Mouse (Mus musculus) myocyte (in vitro differentiated cells): ENCODE measurements around the gene Rps3. TPM values are rescaled to one million over a fixed set of nuclear protein-coding genes. Genes with fewer than 3 reads are reported as not detected.
A peak's percentile ranks its signal among the peaks of the same experiment; 100 is the strongest.

Experiments
- H3K27me3 ChIP-seq: one replicate; pipeline ENCODE4 v1.6.1; 2011; ENCODE audit not compliant: control insufficient read depth, insufficient read depth, insufficient read length
- H3K36me3 ChIP-seq: one replicate; pipeline ENCODE4 v1.6.1; 2011; ENCODE audit not compliant: control insufficient read depth, insufficient read depth
- H3K4me2 ChIP-seq: one replicate; pipeline ENCODE4 v1.6.1; 2011; ENCODE audit warnings: low read depth, control low read depth
- H3K4me3 ChIP-seq: one replicate; pipeline ENCODE4 v1.5.1; 2011; ENCODE audit warnings: mild to moderate bottlenecking, control low read depth, moderate library complexity
- H3K79me2 ChIP-seq: one replicate; pipeline ENCODE4 v1.6.1; 2011; ENCODE audit not compliant: control insufficient read depth, insufficient read depth
- H3ac ChIP-seq: one replicate; pipeline ENCODE4 v1.6.1; 2011; ENCODE audit not compliant: control insufficient read depth, insufficient read length
- CEBPB ChIP-seq: IDR thresholded peaks from 2 replicates; pipeline ENCODE4 v1.6.1; 2011; ENCODE audit warnings: mild to moderate bottlenecking, moderate library complexity; ENCODE audit not compliant: poor library complexity, insufficient read depth, severe bottlenecking
- E2F4 ChIP-seq: IDR thresholded peaks from one replicate; pipeline ENCODE4 v1.6.1; 2011; ENCODE audit warnings: mild to moderate bottlenecking, control low read depth, moderate library complexity; ENCODE audit not compliant: insufficient read depth
- MAX ChIP-seq: IDR thresholded peaks from one replicate; pipeline ENCODE4 v1.6.1; 2011; ENCODE audit warnings: low read depth, mild to moderate bottlenecking, control low read depth
- MYOD1 ChIP-seq, 3 experiments: IDR thresholded peaks; one replicate each; pipeline ENCODE4 v1.6.1; 2011; ENCODE audit warnings: control low read depth in 2 of 3, low read depth in 2 of 3, mild to moderate bottlenecking in 2 of 3, moderate library complexity in 1 of 3; ENCODE audit not compliant: insufficient read length in 2 of 3, control insufficient read depth in 1 of 3
- MYOG ChIP-seq, 3 experiments: IDR thresholded peaks; one replicate each; pipeline ENCODE4 v1.6.1; 2011; ENCODE audit warnings: control low read depth in 2 of 3, low read depth in 2 of 3, mild to moderate bottlenecking in 2 of 3; ENCODE audit not compliant: insufficient read length in 2 of 3, control insufficient read depth in 1 of 3, insufficient read depth in 1 of 3
- POLR2A ChIP-seq: IDR thresholded peaks from one replicate; pipeline ENCODE4 v1.6.1; 2011; ENCODE audit warnings: low read depth, mild to moderate bottlenecking, control low read depth, moderate library complexity; ENCODE audit not compliant: insufficient read length
- POLR2AphosphoS2 ChIP-seq: IDR thresholded peaks from one replicate; pipeline ENCODE4 v1.6.1; 2011; ENCODE audit warnings: low read depth, control low read depth; ENCODE audit not compliant: insufficient read length
- REST ChIP-seq: IDR thresholded peaks from one replicate; pipeline ENCODE4 v1.6.1; 2011; ENCODE audit warnings: mild to moderate bottlenecking, control low read depth, moderate library complexity; ENCODE audit not compliant: insufficient read depth, insufficient read length
- SRF ChIP-seq: IDR thresholded peaks from one replicate; pipeline ENCODE4 v1.6.1; 2011; ENCODE audit warnings: low read depth; ENCODE audit not compliant: control insufficient read depth, insufficient read length
- TCF12 ChIP-seq: IDR thresholded peaks from one replicate; pipeline ENCODE4 v1.6.1; 2011; ENCODE audit warnings: mild to moderate bottlenecking, control low read depth; ENCODE audit not compliant: poor library complexity, insufficient read depth, severe bottlenecking
- TCF3 ChIP-seq: IDR thresholded peaks from one replicate; pipeline ENCODE4 v1.6.1; 2011; ENCODE audit warnings: low read depth, control low read depth; ENCODE audit not compliant: insufficient read length
- USF1 ChIP-seq: IDR thresholded peaks from one replicate; pipeline ENCODE4 v1.6.1; 2011; ENCODE audit warnings: low read depth, mild to moderate bottlenecking, control low read depth, moderate library complexity
- polyA plus RNA-seq: library from polyadenylated mRNA; unstranded; fragments of >200 nt; fragmentation: generic; extraction: Trizol; gene quantifications from one replicate; pipeline ENCODE4 v1.2.1, GENCODE M21; 2012; ENCODE audit warnings: missing spikeins

Rps3 gene
- polyA plus RNA-seq, 1 experiment = 2,049 TPM

GRCm38 (mm10) chr7:99447323-99447722 is 36.2 kb downstream of the Rps3 start:
- TF ChIP-seq MAX (no peak), USF1 (no peak), SRF (no peak), TCF12 (no peak), CEBPB (no peak), MYOG (IDR thresholded peaks at IDR 0.05; ENCODE audit: control insufficient read depth in 1 of 3, insufficient read depth in 1 of 3, insufficient read length in 2 of 3, low read depth in 2 of 3) (no peak), POLR2AphosphoS2 (no peak), E2F4 (no peak), POLR2A (no peak), TCF3 (no peak), REST (no peak), MYOD1 (IDR thresholded peaks at IDR 0.05; ENCODE audit: control insufficient read depth in 1 of 3, insufficient read length in 2 of 3, low read depth in 2 of 3) (no peak)

GRCm38 (mm10) chr7:99445833-99446232 is 37.7 kb downstream of the Rps3 start:
- H3ac ChIP-seq = no peak overlapping the region
- H3K36me3 ChIP-seq = no peaks in the 10 kb centered on the region
- no peaks in the 10 kb centered on the region for H3K79me2 ChIP-seq
- H3K4me3 ChIP-seq = no peak overlapping the region
- no peaks in the 10 kb centered on the region for H3K27me3 ChIP-seq
- TF ChIP-seq POLR2A (no peak), POLR2AphosphoS2 (no peak), REST (no peak), MYOG (IDR thresholded peaks at IDR 0.05; ENCODE audit: control insufficient read depth in 1 of 3, insufficient read depth in 1 of 3, insufficient read length in 2 of 3, low read depth in 2 of 3) (no peak), MAX (no peak), E2F4 (no peak), TCF12 (no peak)
- H3K4me2 ChIP-seq = no peak overlapping the region

More at GRCm38 (mm10) chr7:99447323-99447722, 36.2 kb downstream of the Rps3 start:
- Histone ChIP-seq H3K4me2 (no peak overlapping the region), H3K27me3 (no peaks in the 10 kb centered on the region), H3K4me3 (no peak overlapping the region), H3ac (no peak overlapping the region), H3K79me2 (no peaks in the 10 kb centered on the region), H3K36me3 (no peaks in the 10 kb centered on the region)

GRCm38 (mm10) chr7:99444012-99444411 is 39.5 kb downstream of the Rps3 start:
- no peak for TF ChIP-seq MYOG (IDR thresholded peaks at IDR 0.05; ENCODE audit: control insufficient read depth in 1 of 3, insufficient read depth in 1 of 3, insufficient read length in 2 of 3, low read depth in 2 of 3)
- H3K4me2 ChIP-seq = no peak overlapping the region

GRCm38 (mm10) chr7:99443164-99443563 is 40.4 kb downstream of the Rps3 start:
- Histone ChIP-seq H3K27me3 (no peaks in the 10 kb centered on the region), H3K4me2 (peak overlapping the region; percentile 42), H3K4me3 (no peak overlapping the region), H3K79me2 (no peaks in the 10 kb centered on the region), H3ac (no peak overlapping the region), H3K36me3 (no peaks in the 10 kb centered on the region)
- TF ChIP-seq MYOD1 (IDR thresholded peaks at IDR 0.05; ENCODE audit: control insufficient read depth in 1 of 3, insufficient read length in 2 of 3, low read depth in 2 of 3) (peak in 2 of 3 experiments; percentile 72 to 78), POLR2AphosphoS2 (no peak), SRF (no peak), MYOG (IDR thresholded peaks at IDR 0.05; ENCODE audit: control insufficient read depth in 1 of 3, insufficient read depth in 1 of 3, insufficient read length in 2 of 3, low read depth in 2 of 3) (peak; percentile 78 to 91 (median 85)), TCF3 (peak; percentile 55), TCF12 (peak; percentile 64)

More at GRCm38 (mm10) chr7:99444012-99444411, 39.5 kb downstream of the Rps3 start:
- H3K4me3 ChIP-seq = no peak overlapping the region
- no peak overlapping the region for H3ac ChIP-seq
- no peaks in the 10 kb centered on the region for H3K36me3 ChIP-seq
- H3K79me2 ChIP-seq = no peaks in the 10 kb centered on the region
- no peaks in the 10 kb centered on the region for H3K27me3 ChIP-seq

DNA sequence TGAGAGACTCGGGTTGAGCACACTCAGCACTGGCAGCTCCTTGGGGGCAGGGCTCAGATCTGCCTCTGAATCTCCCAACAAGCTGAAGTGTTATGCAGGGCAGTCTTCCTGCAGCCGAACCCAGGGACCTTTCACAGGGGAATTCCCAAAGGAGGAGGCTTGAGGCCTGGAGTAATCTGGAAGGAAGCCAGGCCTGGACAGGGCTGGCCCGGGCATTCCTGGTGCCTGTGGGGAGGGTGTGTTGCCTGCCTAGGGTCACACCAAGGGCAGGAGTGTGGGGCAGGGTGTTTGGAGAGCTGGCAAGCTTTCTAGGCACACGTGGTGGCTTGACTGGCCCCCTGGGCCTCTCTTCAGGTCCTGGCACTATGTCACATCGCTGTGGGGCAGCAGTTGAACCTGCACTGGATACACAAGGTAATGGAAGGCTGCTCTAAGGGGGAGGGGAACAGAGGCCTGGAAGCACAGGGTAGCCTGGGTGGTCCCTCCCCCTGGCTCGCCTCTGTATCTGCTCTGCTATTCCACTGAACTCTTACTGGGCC is 41.9 kb downstream of the Rps3 start:
- Histone ChIP-seq H3K79me2 (no peaks in the 10 kb centered on the region), H3K4me3 (no peak overlapping the region), H3ac (no peak overlapping the region), H3K4me2 (no peak overlapping the region), H3K27me3 (no peaks in the 10 kb centered on the region), H3K36me3 (no peaks in the 10 kb centered on the region)
- no peak for TF ChIP-seq MAX
- TF ChIP-seq SRF = no peak
- TF ChIP-seq E2F4 = no peak
- TF ChIP-seq MYOD1 (IDR thresholded peaks at IDR 0.05; ENCODE audit: control insufficient read depth in 1 of 3, insufficient read length in 2 of 3, low read depth in 2 of 3) = peak in 1 of 3 experiments; percentile 29
- no peak for TF ChIP-seq TCF3
- no peak for TF ChIP-seq USF1
- peak in 1 of 3 experiments; percentile 81 for TF ChIP-seq MYOG (IDR thresholded peaks at IDR 0.05; ENCODE audit: control insufficient read depth in 1 of 3, insufficient read depth in 1 of 3, insufficient read length in 2 of 3, low read depth in 2 of 3)
